Mouse (Mus musculus): ENCODE results near the gene Mrgprb2.

Gene Mrgprb2

GRCm38 (mm10) chr7:48557986-48558385 is at the start of gene Mrgprb2:
Mrgprb2 (minus strand) TSS chr7:48558086.
- no peak for DNase-seq (ENCODE audit: low read depth, low spot score)
